ENCODE assay signal across 8 mouse cellular contexts in genomic region chr7:30336384-30336783, GRCm38 (mm10). TPM values are rescaled to one million over a fixed set of nuclear protein-coding genes. Genes with fewer than 3 reads are reported as not detected.
DNase-seq lines count a peak whose midpoint lies in the region; ATAC-seq and TF ChIP-seq lines count a peak whose summit lies in the region.

No protein-coding gene starts in this region.

- H3K4me1 ChIP-seq in kidney, embryonic 16.5 days (ENCODE audit: insufficient read depth, low read length) = 0 out of 2 replicates have a peak, but pooled peaks cover 8% of the 10 kb centered on the region
- peaks cover 3% of the 10 kb centered on the region for H3K4me1 ChIP-seq in liver, embryonic 16.5 days (ENCODE audit: control insufficient read depth, low read depth, low read length)
- peaks cover 28% of the 10 kb centered on the region for H3K4me1 ChIP-seq in olfactory bulb, adult 2 months (ENCODE audit: control insufficient read depth, insufficient read depth, low read length)

- no peaks in the 10 kb centered on the region for H3K36me3 ChIP-seq in kidney, embryonic 16.5 days (ENCODE audit: insufficient read depth, low read length)
- no peaks in the 10 kb centered on the region for H3K36me3 ChIP-seq in liver, embryonic 16.5 days (ENCODE audit: control insufficient read depth, insufficient read depth)

- H3K27me3 ChIP-seq in kidney, embryonic 16.5 days (ENCODE audit: insufficient read depth, low read length) = peaks cover 7% of the 10 kb centered on the region; the same call in 1 of the 2 replicates
- H3K27me3 ChIP-seq in liver, embryonic 16.5 days (ENCODE audit: control insufficient read depth, insufficient read depth, low read depth, low read length) = peaks cover 13% of the 10 kb centered on the region

- no peak overlapping the region for H3K4me3 ChIP-seq in kidney, embryonic 16.5 days (ENCODE audit: low read length)
- no peak overlapping the region for H3K4me3 ChIP-seq in liver, embryonic 16.5 days (ENCODE audit: low read depth, low read length)
- H3K4me3 ChIP-seq in olfactory bulb, adult 2 months (ENCODE audit: insufficient read depth, low read depth, low read length) = no peak overlapping the region; the same call in 1 of the 2 replicates

- H3K27ac ChIP-seq in kidney, embryonic 16.5 days (ENCODE audit: low read length) = no peak overlapping the region
- H3K27ac ChIP-seq in liver, embryonic 16.5 days (ENCODE audit: low read length) = no peak overlapping the region
- H3K27ac ChIP-seq in olfactory bulb, adult 2 months (ENCODE audit: insufficient read depth, low read depth, low read length) = no peak overlapping the region

- H3K9ac ChIP-seq in kidney, embryonic 16.5 days (replicated peaks; ENCODE audit: low read length) = no peak overlapping the region
- no peak overlapping the region for H3K9ac ChIP-seq in liver, embryonic 16.5 days (ENCODE audit: low read depth, low read length)

- no peak for TF ChIP-seq POLR2A in olfactory bulb, adult 2 months (IDR thresholded peaks at IDR 0.05; ENCODE audit: insufficient read depth, low read depth, low read length)

- no peak overlapping the region for H3K4me2 ChIP-seq in kidney, embryonic 16.5 days (replicated peaks; ENCODE audit: low read depth, low read length)
- no peak overlapping the region for H3K4me2 ChIP-seq in liver, embryonic 16.5 days (ENCODE audit: low read depth, low read length)

- WGBS in kidney, embryonic 16.5 days = 2% methylated on average over 9 of the region's 9 CpGs
- WGBS in liver, embryonic 16.5 days (ENCODE audit: insufficient replicate concordance) = 2% methylated on average over 9 of the region's 9 CpGs
- WGBS in olfactory bulb, adult 2 months = under 1% methylated on average over 9 of the region's 9 CpGs

- peak; percentile 92 for DNase-seq in adrenal gland, postnatal 14 days
- DNase-seq in embryo, embryonic 9.5 days (ENCODE audit: extremely low spot score) = peak; percentile 81
- peak; percentile 64 for DNase-seq in heart, adult 8-10 months (ENCODE audit: low spot score)
- DNase-seq in testis, postnatal 14 days (ENCODE audit: low spot score) = peak; percentile 86

- peak; percentile 91 for TF ChIP-seq CTCF in olfactory bulb, adult 2 months (IDR thresholded peaks at IDR 0.05; ENCODE audit: insufficient read depth, low read depth, low read length)

- peak; percentile 16 for ATAC-seq in CD4-positive, CD25-positive, alpha-beta regulatory T cell, adult 4 months
- ATAC-seq in kidney, embryonic 16.5 days (ENCODE audit: low FRiP score, low TSS enrichment) = peak; percentile 59; the same call in 1 of the 2 replicates
- 0 out of 2 replicates have a peak, but pooled peaks have one; percentile 21 for ATAC-seq in liver, embryonic 16.5 days (ENCODE audit: low read depth)

- H3K9me3 ChIP-seq in kidney, embryonic 16.5 days (ENCODE audit: low read length) = no peaks in the 10 kb centered on the region
- no peaks in the 10 kb centered on the region for H3K9me3 ChIP-seq in liver, embryonic 16.5 days (replicated peaks; ENCODE audit: control insufficient read depth, low read length)

RNA-seq across cellular contexts. Expression of gene Sdhaf1, which starts 12.7 kb away (rescaled TPM):
- 1 to 10 TPM; 2.4 to 5.1 TPM for polyA plus RNA-seq in CD4-positive, CD25-positive, alpha-beta regulatory T cell, adult 4 months (2017; shearing (Covaris generic))
- 15.0 and 19.6 TPM in 2 replicates for total RNA-seq in adrenal gland, postnatal 14 days (2021)
- total RNA-seq in heart, adult 8-10 months (2022) = 10 to 100 TPM; 14.0 to 16.2 (median 15.1) TPM
- 17.2 and 18.1 TPM in 2 replicates for polyA plus RNA-seq in kidney, embryonic 16.5 days (2015; fragmentation: Nextera tagmentation; extraction: Ambion mirVana)
- polyA plus RNA-seq in liver, embryonic 16.5 days (2015; fragmentation: Nextera tagmentation; extraction: Ambion mirVana) = 4.3 and 4.6 TPM in 2 replicates
- not detected in 2 replicates for polyA plus RNA-seq in olfactory bulb, adult 2 months (2012; ENCODE audit: insufficient read depth, insufficient read length, low replicate concordance, missing spikeins)

RNA-seq across cellular contexts. Expression of gene E130208F15Rik, which starts 14.8 kb away (rescaled TPM):
- polyA plus RNA-seq in CD4-positive, CD25-positive, alpha-beta regulatory T cell, adult 4 months (2017; shearing (Covaris generic)) = not detected
- 2.2 and 3.6 TPM in 2 replicates for total RNA-seq in adrenal gland, postnatal 14 days (2021)
- 1 to 10 TPM in 1 of 4 experiments, under 1 TPM in 3; 0.62 to 1.2 (median 0.79) TPM for total RNA-seq in heart, adult 8-10 months (2022)
- 2.3 and 3.7 TPM in 2 replicates for polyA plus RNA-seq in kidney, embryonic 16.5 days (2015; fragmentation: Nextera tagmentation; extraction: Ambion mirVana)
- 0.30 and 0.88 TPM in 2 replicates for polyA plus RNA-seq in liver, embryonic 16.5 days (2015; fragmentation: Nextera tagmentation; extraction: Ambion mirVana)
- polyA plus RNA-seq in olfactory bulb, adult 2 months (2012; ENCODE audit: insufficient read depth, insufficient read length, low replicate concordance, missing spikeins) = not detected in 2 replicates

RNA-seq across cellular contexts. Expression of gene Syne4, which starts 21.8 kb away (rescaled TPM):
- 10 to 100 TPM in 1 of 2 experiments, 1 to 10 TPM in 1; 9.2 to 16.8 TPM for polyA plus RNA-seq in CD4-positive, CD25-positive, alpha-beta regulatory T cell, adult 4 months (2017; shearing (Covaris generic))
- 23.5 and 30.2 TPM in 2 replicates for total RNA-seq in adrenal gland, postnatal 14 days (2021)
- total RNA-seq in heart, adult 8-10 months (2022) = 1 to 10 TPM in 1 of 4 experiments, under 1 TPM in 3; 0.46 to 1.9 (median 0.76) TPM
- polyA plus RNA-seq in kidney, embryonic 16.5 days (2015; fragmentation: Nextera tagmentation; extraction: Ambion mirVana) = 129 and 136 TPM in 2 replicates
- polyA plus RNA-seq in liver, embryonic 16.5 days (2015; fragmentation: Nextera tagmentation; extraction: Ambion mirVana) = 17.0 and 22.4 TPM in 2 replicates
- polyA plus RNA-seq in olfactory bulb, adult 2 months (2012; ENCODE audit: insufficient read depth, insufficient read length, low replicate concordance, missing spikeins) = not detected in 2 replicates

RNA-seq across cellular contexts. Expression of gene Lrfn3, which starts 26.2 kb away (rescaled TPM):
- polyA plus RNA-seq in CD4-positive, CD25-positive, alpha-beta regulatory T cell, adult 4 months (2017; shearing (Covaris generic)) = not detected
- 15.6 and 16.2 TPM in 2 replicates for total RNA-seq in adrenal gland, postnatal 14 days (2021)
- 1 to 10 TPM; 1.3 to 2.4 (median 1.6) TPM for total RNA-seq in heart, adult 8-10 months (2022)
- polyA plus RNA-seq in kidney, embryonic 16.5 days (2015; fragmentation: Nextera tagmentation; extraction: Ambion mirVana) = 6.8 and 8.3 TPM in 2 replicates
- polyA plus RNA-seq in liver, embryonic 16.5 days (2015; fragmentation: Nextera tagmentation; extraction: Ambion mirVana) = 2.0 and 2.1 TPM in 2 replicates
- polyA plus RNA-seq in olfactory bulb, adult 2 months (2012; ENCODE audit: insufficient read depth, insufficient read length, low replicate concordance, missing spikeins) = not detected in 2 replicates

RNA-seq across cellular contexts. Expression of gene Alkbh6, which starts 27.9 kb away (rescaled TPM):
- 100 to 1,000 TPM; 179 to 205 TPM for polyA plus RNA-seq in CD4-positive, CD25-positive, alpha-beta regulatory T cell, adult 4 months (2017; shearing (Covaris generic))
- total RNA-seq in adrenal gland, postnatal 14 days (2021) = 51.4 and 56.3 TPM in 2 replicates
- 10 to 100 TPM; 28.6 to 34.0 (median 32.5) TPM for total RNA-seq in heart, adult 8-10 months (2022)
- polyA plus RNA-seq in kidney, embryonic 16.5 days (2015; fragmentation: Nextera tagmentation; extraction: Ambion mirVana) = 106 and 107 TPM in 2 replicates
- polyA plus RNA-seq in liver, embryonic 16.5 days (2015; fragmentation: Nextera tagmentation; extraction: Ambion mirVana) = 15.8 and 18.0 TPM in 2 replicates
- not detected in 2 replicates for polyA plus RNA-seq in olfactory bulb, adult 2 months (2012; ENCODE audit: insufficient read depth, insufficient read length, low replicate concordance, missing spikeins)

Comparison
In these comparisons a context has a peak if more than half of its experiments do, and no peak if none do; other contexts are left out.
1. RNA of gene Syne4, which starts 21.8 kb away (polyA plus RNA-seq): 129 to 136 TPM in kidney, embryonic 16.5 days, 17.0 to 22.4 TPM in liver, embryonic 16.5 days and 9.2 to 16.8 TPM in CD4-positive, CD25-positive, alpha-beta regulatory T cell, adult 4 months; not detected in olfactory bulb, adult 2 months; every median in the first group is over 10 times any median in the second.
2. Peak in every context shown above with its lines, with median percentiles within 50 percentile points of each other: ATAC-seq and DNase-seq.